Mouse (Mus musculus) adipocyte (in vitro differentiated cells): ENCODE data around the gene Ptprh.

Source experiments
- DNase-seq: peaks from one replicate; pipeline ENCODE4 v3.0.0-alpha.2; 2016; ENCODE audit warnings: low spot score

Gene Ptprh

GRCm38 (mm10) chr7:4523205-4524130, 80.4 kb downstream of the Ptprh start:
- no peak for DNase-seq

GRCm38 (mm10) chr7:4522292-4522691, 81.5 kb downstream of the Ptprh start:
- DNase-seq: no peak

GRCm38 (mm10) chr7:4521231-4522003, 82.4 kb downstream of the Ptprh start:
- DNase-seq: no peak

- no peak for DNase-seq
Observed at GRCm38 (mm10) chr7:4518487-4518886, 85.4 kb downstream of the Ptprh start.

- DNase-seq: no peak
Observed at GRCm38 (mm10) chr7:4516332-4517050, 87.3 kb downstream of the Ptprh start, which contains the start of gene Tnnt1. Tnnt1 (minus strand) TSS chr7:4516382.

- DNase-seq: no peak
Observed at GRCm38 (mm10) chr7:4515853-4516252, 88.0 kb downstream of the Ptprh start.

- no peak for DNase-seq
Observed at GRCm38 (mm10) chr7:4513829-4514712, 89.8 kb downstream of the Ptprh start.

GRCm38 (mm10) chr7:4513236-4513635, 90.6 kb downstream of the Ptprh start:
- DNase-seq: peak; percentile 38

GRCm38 (mm10) chr7:4511489-4512224, 92.2 kb downstream of the Ptprh start:
- no peak for DNase-seq

- no peak for DNase-seq
Observed at GRCm38 (mm10) chr7:4509863-4510608, 93.8 kb downstream of the Ptprh start.

- DNase-seq: no peak
Observed at GRCm38 (mm10) chr7:4508739-4509116, 95.1 kb downstream of the Ptprh start.

GRCm38 (mm10) chr7:4508062-4508738, 95.6 kb downstream of the Ptprh start:
- DNase-seq: no peak

GRCm38 (mm10) chr7:4507220-4507619, 96.6 kb downstream of the Ptprh start:
- no peak for DNase-seq

GRCm38 (mm10) chr7:4504646-4505435, 99.0 kb downstream of the Ptprh start:
- no peak for DNase-seq

- no peak for DNase-seq
Observed at GRCm38 (mm10) chr7:4503858-4504257, 100.0 kb downstream of the Ptprh start.

GRCm38 (mm10) chr7:4503100-4503499, 100.7 kb downstream of the Ptprh start:
- no peak for DNase-seq

GRCm38 (mm10) chr7:4502421-4503090, 101.3 kb downstream of the Ptprh start:
- peak; percentile 63 for DNase-seq
